Mouse (Mus musculus): ENCODE measurements at regions not wholly inside any gene's neighbourhood (a gene's known extent, or its start where the extent isn't known, plus 50 kb on each side); places are given as distances from the start of the nearest gene placed in this dataset.

DNA sequence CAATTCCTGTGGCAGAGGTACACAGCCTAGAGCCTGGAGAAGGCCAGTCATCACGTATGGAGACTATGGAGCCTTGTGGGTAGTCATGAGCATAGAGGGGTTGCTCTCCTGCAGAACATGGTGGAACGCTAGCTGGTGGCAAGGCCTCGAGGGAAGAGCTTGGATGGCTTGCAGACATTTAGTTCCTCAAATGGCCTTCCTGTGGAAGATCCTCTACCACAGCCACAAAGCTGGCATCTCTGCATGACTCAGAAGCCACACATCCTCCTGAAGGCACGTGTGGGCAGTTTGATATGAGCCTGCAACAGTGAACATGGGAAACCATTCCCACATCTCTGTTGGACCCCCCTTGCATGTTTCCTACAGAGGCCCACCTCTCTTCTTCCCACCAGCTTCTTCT lies 547.9 kb upstream of the Lrrc6 start:
- Histone ChIP-seq H3K4me1 (replicated peaks) (no peaks in the 10 kb centered on the region), H3K27ac (ENCODE audit: poor library complexity, severe bottlenecking) (no peak overlapping the region), H3K9me3 (replicated peaks) (no peaks in the 10 kb centered on the region), H3K4me3 (no peak overlapping the region), H3K4me2 (no peak overlapping the region), H3K36me3 (no peaks in the 10 kb centered on the region), H3K27me3 (replicated peaks) (no peaks in the 10 kb centered on the region; the same call in 1 of the 2 replicates), H3K9ac (no peak overlapping the region)
- WGBS: 65% methylated on average over 4 of the region's 4 CpGs
- ATAC-seq (ENCODE audit: insufficient number of reproducible peaks, low FRiP score): no peak

DNA sequence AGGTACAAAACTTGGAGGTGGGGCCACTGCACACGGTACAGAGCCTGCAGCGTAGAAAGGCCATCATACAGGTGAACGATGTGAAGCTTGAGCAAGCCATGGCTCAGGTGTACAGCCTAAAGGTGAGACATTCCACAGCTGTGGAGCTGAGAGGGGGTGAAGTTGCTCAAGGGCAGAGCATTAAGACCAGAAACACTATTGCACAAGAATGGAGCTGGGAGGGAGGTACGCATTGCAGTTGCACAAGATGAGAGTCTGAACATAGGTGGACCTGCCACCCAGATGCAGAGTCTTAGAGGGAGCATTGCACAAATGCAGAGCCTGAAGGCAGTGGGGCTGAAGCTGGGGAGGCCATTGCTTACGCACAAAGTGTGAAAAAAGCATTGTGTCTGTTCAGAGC lies 547.4 kb upstream of the Lrrc6 start:
- Histone ChIP-seq H3K27me3 (replicated peaks) (no peaks in the 10 kb centered on the region; the same call in 1 of the 2 replicates), H3K9me3 (replicated peaks) (no peaks in the 10 kb centered on the region), H3K4me3 (no peak overlapping the region), H3K27ac (ENCODE audit: poor library complexity, severe bottlenecking) (no peak overlapping the region), H3K4me2 (no peak overlapping the region), H3K4me1 (replicated peaks) (no peaks in the 10 kb centered on the region), H3K36me3 (no peaks in the 10 kb centered on the region), H3K9ac (no peak overlapping the region)
- WGBS: 90% methylated on average over 5 of the region's 5 CpGs
- no peak for ATAC-seq (ENCODE audit: insufficient number of reproducible peaks, low FRiP score)

DNA sequence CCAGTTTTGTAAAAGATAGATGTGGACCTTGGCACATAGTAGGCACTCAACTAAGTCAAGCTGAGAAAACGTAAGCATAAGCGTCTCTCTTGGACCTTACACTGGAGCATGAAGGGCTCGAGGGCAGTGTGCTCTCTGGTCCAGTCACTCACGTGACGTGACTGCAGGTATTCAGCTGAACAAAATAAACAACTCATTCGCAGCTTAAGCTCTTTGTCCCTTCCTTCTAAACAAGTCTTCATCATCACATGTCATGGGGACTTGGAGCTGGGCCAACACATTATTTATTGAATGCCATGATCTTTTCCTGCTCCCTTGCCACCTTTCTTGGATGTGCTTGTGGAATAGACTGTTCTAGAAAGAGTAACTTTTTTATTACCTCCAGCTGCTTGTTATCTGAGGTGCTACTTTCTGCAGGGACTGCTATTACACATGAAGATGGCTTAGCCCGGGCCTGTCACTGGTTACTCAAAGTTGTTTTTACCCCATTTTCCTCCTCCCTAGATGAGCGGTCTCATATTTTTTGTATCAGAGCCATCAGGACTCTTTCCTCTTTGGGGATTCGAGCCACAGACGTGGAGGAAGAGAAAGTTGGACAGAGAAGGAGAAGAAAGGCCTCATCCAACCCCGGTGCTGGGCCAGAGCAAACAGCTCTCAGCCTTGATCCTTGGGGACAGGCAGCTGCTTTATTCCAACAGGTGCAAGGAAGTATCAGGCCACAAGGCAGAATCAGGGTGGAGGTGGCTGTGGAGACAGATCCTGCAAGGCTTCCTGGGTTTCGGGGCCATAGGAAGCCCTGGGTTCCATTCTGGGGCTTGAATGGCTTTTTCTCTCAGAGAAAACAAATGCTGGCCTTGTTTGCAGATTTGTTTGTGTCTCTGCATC lies 545.5 kb upstream of the Lrrc6 start:
- Histone ChIP-seq H3K27ac (ENCODE audit: poor library complexity, severe bottlenecking) (no peak overlapping the region), H3K36me3 (no peaks in the 10 kb centered on the region), H3K4me1 (replicated peaks) (no peaks in the 10 kb centered on the region), H3K9me3 (replicated peaks) (no peaks in the 10 kb centered on the region), H3K4me3 (no peak overlapping the region), H3K4me2 (no peak overlapping the region), H3K9ac (no peak overlapping the region), H3K27me3 (replicated peaks) (no peaks in the 10 kb centered on the region; the same call in 1 of the 2 replicates)
- 76% methylated on average over 12 of the region's 12 CpGs for WGBS
- no peak for ATAC-seq (ENCODE audit: insufficient number of reproducible peaks, low FRiP score)

DNA sequence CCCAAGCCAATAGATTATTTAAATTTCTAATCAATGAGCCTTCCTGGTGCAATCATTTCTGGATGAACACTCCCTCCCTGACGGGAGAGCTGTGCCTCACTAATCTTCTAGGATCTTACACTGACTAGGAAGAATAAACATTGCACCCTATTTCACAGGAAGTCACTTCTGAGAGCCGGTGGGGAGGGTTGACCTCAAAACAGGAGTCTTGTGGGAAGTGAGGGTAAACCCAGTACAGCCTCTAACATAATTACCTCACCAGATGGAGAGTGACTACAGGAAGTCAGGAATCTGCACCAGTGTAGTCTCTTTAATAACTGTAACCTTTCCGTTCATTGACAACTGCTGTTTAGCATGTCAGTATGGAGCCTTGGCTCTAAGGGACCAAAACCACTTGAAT lies 544.6 kb upstream of the Lrrc6 start:
- Histone ChIP-seq H3K4me1 (replicated peaks) (peaks cover 3% of the 10 kb centered on the region), H3K9me3 (replicated peaks) (no peaks in the 10 kb centered on the region), H3K36me3 (no peaks in the 10 kb centered on the region), H3K27ac (ENCODE audit: poor library complexity, severe bottlenecking) (no peak overlapping the region), H3K9ac (no peak overlapping the region), H3K4me3 (no peak overlapping the region), H3K27me3 (replicated peaks) (no peaks in the 10 kb centered on the region; the same call in 1 of the 2 replicates), H3K4me2 (no peak overlapping the region)
- 39% methylated on average over 3 of the region's 3 CpGs for WGBS
- ATAC-seq (ENCODE audit: insufficient number of reproducible peaks, low FRiP score): no peak

DNA sequence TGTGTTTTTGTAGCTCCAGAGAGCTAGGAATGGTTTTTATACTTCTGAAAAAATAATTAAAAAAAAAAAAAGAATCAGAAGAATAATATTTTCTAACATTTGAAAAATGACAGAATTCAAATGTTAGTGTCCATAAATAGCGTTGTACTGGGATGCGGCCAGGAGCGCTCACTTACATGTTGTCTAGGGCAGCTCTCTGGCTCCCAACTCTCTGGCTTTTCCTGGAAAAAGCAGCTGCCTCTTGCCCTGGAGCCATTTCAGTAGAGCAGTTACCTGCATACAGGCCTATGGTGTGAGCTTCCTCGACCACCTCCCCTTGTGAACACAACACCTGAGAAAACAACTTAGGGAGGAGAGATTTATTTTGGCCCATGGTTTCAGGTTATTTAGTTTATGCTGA lies 544.1 kb upstream of the Lrrc6 start:
- Histone ChIP-seq H3K9ac (no peak overlapping the region), H3K36me3 (no peaks in the 10 kb centered on the region), H3K4me1 (replicated peaks) (peaks cover 8% of the 10 kb centered on the region), H3K27ac (ENCODE audit: poor library complexity, severe bottlenecking) (no peak overlapping the region), H3K27me3 (replicated peaks) (no peaks in the 10 kb centered on the region; the same call in 1 of the 2 replicates), H3K9me3 (replicated peaks) (no peaks in the 10 kb centered on the region), H3K4me2 (no peak overlapping the region), H3K4me3 (no peak overlapping the region)
- ATAC-seq (ENCODE audit: insufficient number of reproducible peaks, low FRiP score): no peak
- 85% methylated on average over 4 of the region's 4 CpGs for WGBS

DNA sequence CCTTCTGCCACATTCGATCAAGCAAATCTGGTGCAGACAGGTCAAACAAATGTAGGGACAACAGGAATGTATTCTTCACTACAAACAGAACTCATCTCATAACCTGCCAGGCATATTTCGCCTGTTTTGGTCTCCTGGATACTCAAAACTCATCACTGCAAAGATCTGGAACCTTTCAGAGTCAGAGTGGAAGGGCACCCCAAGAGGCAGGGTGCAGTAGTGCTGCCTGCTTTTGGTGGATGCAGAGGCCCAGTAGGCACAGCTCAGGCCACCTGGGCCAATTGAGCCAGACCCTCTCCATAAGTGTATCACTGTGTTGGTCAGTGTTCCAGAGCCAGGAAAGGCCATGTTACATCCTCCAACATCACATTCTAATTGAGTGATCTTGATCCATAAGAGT lies 541.4 kb upstream of the Lrrc6 start:
- WGBS: 80% methylated on average over 2 of the region's 2 CpGs
- no peak overlapping the region for H3K4me3 ChIP-seq

DNA sequence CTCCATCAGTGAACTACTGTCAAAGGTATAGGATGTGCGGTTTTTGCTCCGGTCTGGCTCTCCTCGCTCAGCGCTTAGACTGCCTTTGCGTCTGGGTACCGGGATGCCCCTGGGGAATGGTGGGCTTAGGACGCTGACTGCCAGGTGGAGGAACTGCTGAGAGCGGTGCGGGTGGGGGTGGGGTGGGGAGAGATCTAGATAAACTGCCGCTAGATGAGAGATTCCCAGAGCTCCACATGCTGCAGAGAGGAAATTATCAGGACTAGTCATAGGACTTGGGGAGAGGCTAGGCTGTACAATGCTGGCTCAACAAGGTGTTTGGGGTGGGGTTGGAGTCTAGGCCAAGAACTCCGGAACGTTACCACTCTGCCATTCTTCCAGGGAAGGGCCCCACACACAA lies 539.5 kb upstream of the Lrrc6 start:
- Histone ChIP-seq H3K9me3 (replicated peaks) (no peaks in the 10 kb centered on the region), H3K9ac (no peak overlapping the region; the same call in 1 of the 2 replicates), H3K27me3 (replicated peaks) (no peaks in the 10 kb centered on the region), H3K36me3 (no peaks in the 10 kb centered on the region), H3K4me1 (replicated peaks) (peaks cover 31% of the 10 kb centered on the region), H3K4me2 (peak overlapping the region; percentile 91), H3K27ac (ENCODE audit: poor library complexity, severe bottlenecking) (no peak overlapping the region), H3K4me3 (peak overlapping the region; percentile 58)
- ATAC-seq (ENCODE audit: insufficient number of reproducible peaks, low FRiP score): no peak
- 22% methylated on average over 12 of the region's 12 CpGs for WGBS

More for the DNA sequence above, 541.4 kb upstream of the Lrrc6 start:
- Histone ChIP-seq H3K9ac (no peak overlapping the region), H3K4me2 (no peak overlapping the region), H3K36me3 (no peaks in the 10 kb centered on the region), H3K27me3 (replicated peaks) (no peaks in the 10 kb centered on the region), H3K4me1 (replicated peaks) (peaks cover 17% of the 10 kb centered on the region), H3K9me3 (replicated peaks) (no peaks in the 10 kb centered on the region), H3K27ac (ENCODE audit: poor library complexity, severe bottlenecking) (no peak overlapping the region)
- ATAC-seq (ENCODE audit: insufficient number of reproducible peaks, low FRiP score): no peak

DNA sequence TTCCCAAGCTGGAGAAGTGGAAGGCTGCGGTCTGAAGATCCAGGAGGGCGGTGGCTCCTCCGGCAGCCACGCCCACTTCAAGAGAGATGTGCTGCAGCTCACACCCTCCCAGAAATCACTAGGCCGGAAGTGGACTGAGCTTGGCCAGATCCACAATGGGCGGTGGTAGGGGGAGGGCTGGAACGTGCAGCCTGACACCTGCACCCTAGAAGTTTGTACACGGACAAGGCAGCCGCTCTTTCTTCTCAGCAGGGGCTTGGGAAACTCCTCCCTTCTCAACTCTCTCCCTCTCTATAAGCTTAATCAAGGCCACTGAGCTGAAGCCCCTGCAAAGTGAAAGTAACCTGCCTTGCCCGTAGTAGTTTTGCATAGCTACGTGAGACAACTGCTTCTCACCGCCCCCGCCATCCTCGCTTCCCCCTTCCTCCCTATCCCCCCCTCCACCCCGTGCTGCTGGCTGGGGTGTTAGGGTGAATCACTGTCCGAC lies 538.8 kb upstream of the Lrrc6 start:
- Histone ChIP-seq H3K27ac (ENCODE audit: poor library complexity, severe bottlenecking) (peak overlapping the region; percentile 64), H3K27me3 (replicated peaks) (no peaks in the 10 kb centered on the region), H3K4me1 (replicated peaks) (peaks cover 32% of the 10 kb centered on the region), H3K4me3 (peak overlapping the region; percentile 58), H3K36me3 (no peaks in the 10 kb centered on the region), H3K9ac (peak overlapping the region; percentile 76), H3K9me3 (replicated peaks) (no peaks in the 10 kb centered on the region), H3K4me2 (peak overlapping the region; percentile 91)
- peak; percentile 88 for ATAC-seq (ENCODE audit: insufficient number of reproducible peaks, low FRiP score)
- under 1% methylated on average over 16 of the region's 16 CpGs for WGBS

DNA sequence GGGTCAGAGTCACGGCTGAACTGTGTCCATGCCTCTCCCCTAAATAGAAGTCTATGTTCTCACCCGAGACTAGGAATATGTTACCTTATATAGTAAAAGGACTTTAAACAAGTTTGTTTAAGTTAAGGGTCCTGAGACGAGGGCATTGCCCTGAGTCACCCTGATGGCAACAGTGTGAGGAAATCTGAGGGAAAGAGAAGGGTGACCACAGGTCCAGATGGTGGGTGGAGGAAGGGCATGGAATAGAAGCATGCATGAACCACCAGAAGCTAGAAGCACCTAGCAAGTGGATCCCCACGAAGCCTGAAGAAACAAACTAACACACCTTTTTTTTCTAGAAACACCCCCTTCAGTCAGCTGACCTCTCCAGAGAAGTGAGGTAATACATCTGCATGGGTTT lies 536.9 kb upstream of the Lrrc6 start:
- no peaks in the 10 kb centered on the region for H3K9me3 ChIP-seq (replicated peaks)
- H3K9ac ChIP-seq: no peak overlapping the region
- no peak overlapping the region for H3K4me2 ChIP-seq
- H3K27ac ChIP-seq (ENCODE audit: poor library complexity, severe bottlenecking): no peak overlapping the region
- no peak for ATAC-seq (ENCODE audit: insufficient number of reproducible peaks, low FRiP score)
- H3K36me3 ChIP-seq: no peaks in the 10 kb centered on the region
- no peak overlapping the region for H3K4me3 ChIP-seq
- no peaks in the 10 kb centered on the region for H3K27me3 ChIP-seq (replicated peaks)
- 73% methylated on average over 4 of the region's 4 CpGs for whole genome bisulfite sequencing
- peaks cover 38% of the 10 kb centered on the region for H3K4me1 ChIP-seq (replicated peaks)

DNA sequence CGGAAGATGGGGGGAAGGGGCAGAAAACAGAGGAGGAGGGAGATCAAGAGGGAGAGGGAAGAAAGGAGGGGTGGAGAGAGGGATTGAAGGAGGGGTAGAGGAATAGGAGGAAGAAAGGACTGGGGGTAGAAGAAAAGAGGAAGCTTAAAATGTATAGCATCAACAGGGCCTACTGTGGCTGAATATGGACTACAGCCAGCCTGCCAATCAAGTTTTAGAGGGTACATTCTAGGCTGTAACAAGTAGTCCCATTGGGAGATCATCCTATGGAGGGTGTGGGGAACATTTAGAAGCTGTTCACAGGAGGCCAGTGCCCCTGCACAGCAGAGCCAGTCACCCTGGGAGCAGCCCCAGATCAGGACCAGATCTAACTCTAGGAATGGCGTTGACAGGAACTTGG lies 535.6 kb upstream of the Lrrc6 start:
- H3K4me3 ChIP-seq: no peak overlapping the region
- no peaks in the 10 kb centered on the region for H3K36me3 ChIP-seq
- H3K9ac ChIP-seq: no peak overlapping the region
- no peaks in the 10 kb centered on the region for H3K9me3 ChIP-seq (replicated peaks)
- H3K4me1 ChIP-seq (replicated peaks): peaks cover 38% of the 10 kb centered on the region
- no peak overlapping the region for H3K4me2 ChIP-seq
- no peak for ATAC-seq (ENCODE audit: insufficient number of reproducible peaks, low FRiP score)
- H3K27me3 ChIP-seq (replicated peaks): no peaks in the 10 kb centered on the region
- 0 out of 2 replicates have a peak overlapping the region, but pooled peaks have one; percentile 3 for H3K27ac ChIP-seq (ENCODE audit: poor library complexity, severe bottlenecking)
- 38% methylated on average over 2 of the region's 2 CpGs for WGBS

DNA sequence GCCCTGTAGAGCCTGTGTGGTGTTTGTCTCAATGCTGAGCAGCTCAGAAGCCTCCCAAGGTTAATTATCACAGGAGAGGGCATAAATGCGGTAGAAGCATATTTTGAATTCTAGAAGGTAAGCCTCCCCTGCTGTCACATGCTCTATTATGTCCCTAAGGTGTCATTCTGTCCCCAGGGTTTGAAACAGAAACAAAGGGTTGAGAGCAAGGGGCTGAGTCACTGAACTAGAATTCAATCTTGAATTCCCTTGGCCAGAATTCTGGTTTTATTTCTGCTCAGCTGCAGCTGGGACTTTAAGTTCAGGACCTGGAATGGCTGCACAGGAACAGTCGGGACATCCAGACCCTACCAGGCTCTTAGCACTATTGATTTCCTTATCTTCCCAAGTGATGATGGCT lies 533.2 kb upstream of the Lrrc6 start:
- H3K36me3 ChIP-seq: no peaks in the 10 kb centered on the region
- no peaks in the 10 kb centered on the region for H3K9me3 ChIP-seq (replicated peaks)
- H3K4me2 ChIP-seq: no peak overlapping the region
- ATAC-seq (ENCODE audit: insufficient number of reproducible peaks, low FRiP score): no peak
- peaks cover 24% of the 10 kb centered on the region for H3K4me1 ChIP-seq (replicated peaks)
- H3K27me3 ChIP-seq (replicated peaks): no peaks in the 10 kb centered on the region
- WGBS: 51% methylated on average over 2 of the region's 2 CpGs
- no peak overlapping the region for H3K27ac ChIP-seq (ENCODE audit: poor library complexity, severe bottlenecking)
- no peak overlapping the region for H3K9ac ChIP-seq
- no peak overlapping the region for H3K4me3 ChIP-seq

Measured in heart, embryonic 12.5 days (tissue).